Mouse (Mus musculus): ENCODE data around the gene Sirt6.

The Sirt6 gene

GRCm38 (mm10) chr10:81626994-81627835, at the start of gene Sirt6:
TSS of gene Sirt6 (minus strand) at chr10:81627797.
- peak; percentile 98 for DNase-seq

DNA sequence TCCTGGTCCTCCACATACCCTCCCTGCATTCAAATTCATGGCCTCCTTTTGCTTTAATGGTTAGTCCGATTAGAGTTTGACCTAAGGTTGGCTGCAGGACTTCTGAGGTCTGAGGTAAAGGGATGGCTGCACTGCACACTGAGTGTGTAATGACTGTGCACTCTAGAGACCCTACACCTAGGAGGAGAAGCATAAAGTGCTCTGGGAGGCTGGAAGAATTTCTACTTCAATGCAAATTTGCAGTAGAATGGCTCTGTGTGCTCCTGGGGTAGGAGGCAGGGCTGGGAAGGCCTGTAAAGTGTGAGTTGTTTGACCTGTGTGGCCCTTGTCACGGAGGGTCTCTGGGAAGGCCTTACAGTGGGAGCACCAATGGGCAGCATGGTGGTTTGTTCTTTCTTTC, 28.6 kb upstream of the Sirt6 start:
- no peak for DNase-seq

DNA sequence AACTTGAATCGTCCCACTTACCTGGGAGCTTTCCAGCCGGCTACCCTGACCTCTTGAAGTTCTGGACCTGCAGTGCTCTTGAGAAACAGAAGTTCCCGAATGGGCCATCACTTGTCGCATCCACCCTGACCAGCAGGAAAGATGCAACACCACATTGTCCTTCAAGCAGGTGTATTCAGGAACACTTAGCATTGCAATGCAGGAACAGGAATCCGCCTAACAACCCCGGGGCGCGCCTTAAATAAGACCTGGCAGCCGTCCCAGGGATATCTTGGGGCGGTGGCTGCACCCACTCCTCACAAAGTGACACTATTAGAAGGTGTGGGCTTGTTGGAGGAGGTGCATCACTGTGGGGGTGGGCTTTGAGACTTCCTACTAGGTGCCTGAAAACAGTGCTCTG, 27.6 kb upstream of the Sirt6 start:
- DNase-seq, result no peak

DNA sequence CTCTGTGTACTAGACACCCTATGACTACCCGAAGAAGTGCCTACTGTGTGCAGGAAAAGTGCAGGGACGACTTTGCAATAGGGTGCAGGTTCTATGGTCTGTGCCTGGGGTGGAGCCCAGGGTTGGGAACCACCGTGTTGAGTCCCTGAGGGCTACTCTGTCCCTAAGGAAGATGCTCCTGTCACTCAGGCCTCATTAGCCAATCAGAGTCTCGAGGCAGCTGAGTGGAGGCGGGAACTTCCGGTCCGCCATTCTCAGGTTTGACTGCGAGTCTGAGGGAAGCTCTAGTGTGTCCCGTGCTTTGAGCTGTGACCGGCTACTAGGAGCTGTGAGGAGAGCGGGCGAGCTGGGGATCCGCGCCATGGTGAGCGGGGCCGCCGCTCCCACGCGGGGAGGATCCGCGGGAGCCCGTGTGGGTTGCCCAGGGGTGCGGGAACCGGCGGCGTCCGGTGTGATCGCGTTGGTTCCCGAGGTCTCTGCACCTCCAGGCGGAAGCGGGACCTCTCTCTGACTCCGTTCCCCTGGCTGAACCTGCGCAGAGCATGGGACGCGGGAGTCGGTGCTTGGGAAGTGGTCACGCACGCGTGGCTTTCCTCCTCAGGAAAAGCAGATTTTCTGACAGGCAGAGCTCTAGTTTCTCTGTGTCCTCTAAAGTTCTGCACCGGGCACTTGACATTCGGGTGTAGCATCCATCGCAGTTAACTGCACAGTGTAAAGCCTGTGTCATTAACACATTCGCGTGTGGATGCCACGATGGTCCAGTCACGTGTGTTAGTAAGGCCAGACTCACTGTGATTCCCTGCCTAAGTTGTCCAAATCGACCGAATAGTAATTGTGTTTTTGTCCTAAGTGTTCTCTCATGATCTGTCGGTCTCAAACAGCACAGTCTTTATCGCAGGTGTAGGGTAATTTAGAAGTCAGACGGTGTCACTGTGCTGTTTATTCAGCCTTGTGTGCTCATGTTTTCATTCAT, 21.5 kb upstream of the Sirt6 start, which contains the start of gene Gm10778:
TSS of gene Gm10778 (plus strand) at position 257 of the 973 bp plus-strand sequence.
- peak; percentile 90 for DNase-seq

DNA sequence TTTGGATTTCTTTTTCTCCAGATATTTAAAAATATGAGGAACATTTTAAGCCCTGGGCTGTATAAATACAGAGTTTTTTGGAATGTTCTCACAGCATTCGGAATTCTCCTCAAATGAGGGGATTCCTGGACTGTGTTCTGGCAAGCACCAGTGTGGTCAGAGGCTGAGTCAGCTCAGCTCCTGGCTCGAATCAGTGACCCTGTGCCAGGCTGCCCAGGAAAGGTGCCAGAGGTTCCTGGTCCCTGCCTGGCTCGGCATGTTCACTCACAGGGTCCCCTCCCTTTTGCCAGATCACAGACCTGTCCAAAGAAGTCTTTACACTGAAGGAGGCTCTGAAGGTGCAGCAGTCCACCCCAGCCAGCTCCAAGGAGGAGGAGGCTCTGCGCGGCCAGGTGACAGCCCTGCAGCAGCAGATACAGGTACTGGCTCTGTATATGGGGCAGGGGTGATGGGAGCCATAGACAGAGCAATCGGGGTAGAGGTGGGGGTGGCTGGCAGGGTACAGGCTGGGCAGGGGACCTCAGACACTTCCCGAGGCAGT, 18.5 kb upstream of the Sirt6 start:
- peak; percentile 61 for DNase-seq

DNA sequence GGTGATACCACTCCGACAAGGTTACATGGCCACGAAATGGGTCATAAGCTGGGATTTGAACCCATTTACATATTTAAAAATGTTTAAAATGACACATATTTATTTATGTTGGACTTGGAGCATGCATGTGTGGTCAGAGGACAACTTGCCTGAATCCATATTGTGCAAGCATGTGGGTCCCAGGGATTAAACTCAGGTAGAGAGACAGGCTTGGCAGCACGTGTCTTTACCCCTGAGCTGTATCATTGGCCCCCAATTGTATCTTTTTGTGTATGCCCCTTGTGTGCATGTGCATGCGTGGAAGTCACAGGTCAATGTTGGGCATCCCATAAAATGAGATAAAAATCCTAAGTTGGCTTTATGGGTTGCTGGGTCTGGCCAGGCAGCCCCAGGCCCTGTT, 17.8 kb upstream of the Sirt6 start:
- peak; percentile 25 for DNase-seq

DNA sequence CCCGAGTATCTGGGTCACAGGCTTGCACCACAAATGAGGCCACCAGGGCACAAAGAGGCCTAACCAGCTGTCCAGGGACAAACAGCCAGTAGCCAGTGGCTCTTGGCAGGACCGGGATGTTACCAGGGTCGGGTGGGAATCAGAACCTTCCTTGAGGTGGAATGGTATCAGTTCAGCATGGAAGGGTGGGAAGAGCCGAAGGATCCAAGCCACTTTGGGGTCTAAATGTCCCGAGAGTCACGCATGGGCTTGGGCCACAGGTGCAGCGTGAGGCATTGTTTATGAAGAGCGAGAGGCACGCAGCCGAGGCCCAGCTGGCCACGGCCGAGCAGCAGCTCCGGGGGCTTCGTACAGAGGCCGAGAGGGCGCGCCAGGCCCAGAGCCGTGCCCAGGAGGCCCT, 17.1 kb upstream of the Sirt6 start:
- peak; percentile 62 for DNase-seq

DNA sequence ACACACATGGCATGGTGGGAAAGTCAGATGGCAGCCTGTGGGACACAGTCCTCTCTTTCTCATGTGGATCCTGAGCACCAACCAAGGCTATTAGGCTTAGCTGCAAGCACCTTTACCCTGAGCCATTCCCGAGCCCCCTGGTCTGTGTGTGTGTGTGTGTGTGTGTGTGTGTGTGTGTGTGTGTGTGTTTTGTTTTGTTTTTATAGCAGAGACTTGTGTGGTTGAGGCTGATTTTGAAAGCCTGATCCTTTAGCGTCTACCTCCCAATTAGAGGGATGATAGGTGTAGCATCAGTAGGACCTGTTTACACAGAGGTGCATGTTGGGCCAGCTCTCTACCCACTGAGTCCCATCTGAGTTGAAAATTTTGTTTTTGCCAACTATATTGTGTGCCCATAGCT, 16.6 kb upstream of the Sirt6 start:
- DNase-seq, result no peak

- DNase-seq, result peak; percentile 99
Observed at GRCm38 (mm10) chr10:81643449-81644055, 16.0 kb upstream of the Sirt6 start.

GRCm38 (mm10) chr10:81642648-81643448, 15.3 kb upstream of the Sirt6 start:
- DNase-seq, result no peak

GRCm38 (mm10) chr10:81641978-81642647, 14.5 kb upstream of the Sirt6 start:
- DNase-seq, result peak; percentile 78

DNA sequence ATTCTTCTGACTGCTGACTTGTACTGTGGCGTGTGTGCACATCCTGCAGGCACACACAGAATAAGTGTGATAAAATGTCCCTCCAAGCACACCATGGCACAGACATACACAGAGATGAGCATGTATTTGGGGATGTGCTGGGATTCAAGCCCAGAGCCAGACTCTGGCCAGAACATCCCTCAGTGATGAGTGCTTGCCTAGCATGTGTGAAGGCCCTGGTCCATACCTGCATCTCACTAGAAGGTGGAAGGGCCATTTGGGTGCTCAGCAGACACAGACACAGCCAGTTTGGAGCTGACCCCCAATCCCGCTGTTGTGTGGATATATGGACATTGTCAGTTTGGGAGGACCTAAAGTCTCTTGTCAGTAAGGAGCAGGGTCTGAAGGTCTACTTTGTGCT, 14.0 kb upstream of the Sirt6 start:
- DNase-seq, result peak; percentile 42

DNA sequence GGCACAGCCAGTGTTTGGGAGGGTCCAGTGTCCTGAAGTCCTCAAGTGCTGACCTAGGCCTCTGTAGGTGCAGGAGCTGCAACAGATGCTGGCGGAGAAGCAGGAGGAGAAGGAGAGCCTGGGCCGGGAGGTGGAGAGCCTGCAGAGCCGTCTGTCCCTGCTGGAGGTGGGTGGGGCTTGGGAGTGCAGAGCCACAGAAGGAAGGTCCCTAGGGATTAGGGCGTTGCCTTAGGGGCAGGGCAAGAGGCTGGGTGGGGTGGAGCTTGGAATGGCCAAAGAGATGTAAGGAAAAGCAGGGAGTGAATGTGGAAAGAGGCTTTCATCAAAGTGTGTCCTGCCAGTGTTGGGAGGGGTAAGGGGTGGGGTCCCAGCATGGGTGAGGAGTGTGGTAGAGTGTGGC, 13.2 kb upstream of the Sirt6 start:
- peak; percentile 68 for DNase-seq

DNA sequence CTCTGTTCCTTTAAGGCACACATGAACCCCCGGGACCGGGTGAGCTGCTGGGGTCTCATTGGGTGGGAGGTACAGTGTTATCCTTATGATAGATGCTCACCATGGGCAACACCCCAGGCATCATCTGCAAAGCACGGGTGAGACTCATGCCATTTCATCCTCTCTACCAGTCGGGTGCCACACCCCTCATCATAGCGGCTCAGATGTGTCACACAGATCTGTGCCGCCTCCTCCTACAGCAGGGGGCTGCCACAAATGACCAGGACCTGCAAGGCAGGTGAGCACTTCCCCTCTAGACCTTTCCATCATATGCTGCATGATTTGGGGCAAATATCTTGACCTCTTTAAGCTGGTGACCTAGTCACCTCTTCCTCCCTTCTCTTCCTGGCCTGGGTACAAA, 10.5 kb upstream of the Sirt6 start:
- peak; percentile 33 for DNase-seq

DNA sequence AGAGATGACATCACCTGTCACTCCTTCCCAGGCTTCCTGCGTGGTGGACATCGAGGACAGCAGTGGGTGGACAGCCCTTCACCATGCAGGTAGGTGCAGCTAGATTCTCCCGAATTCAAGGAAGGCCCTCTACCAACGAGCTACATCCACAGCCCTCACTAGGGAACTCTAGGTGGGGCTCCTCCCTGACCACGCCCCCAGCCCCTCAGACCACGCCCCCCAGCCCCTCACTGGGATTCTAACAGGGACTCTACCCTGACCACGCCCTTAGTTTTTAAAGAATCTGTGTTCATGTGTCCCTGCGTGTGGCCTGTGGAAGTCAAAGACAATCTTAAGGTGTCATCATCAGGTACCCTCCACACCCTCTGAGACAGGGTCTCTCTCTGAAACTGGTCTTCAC, 8.7 kb upstream of the Sirt6 start:
- peak; percentile 4 for DNase-seq

GRCm38 (mm10) chr10:81633253-81634099, 5.9 kb upstream of the Sirt6 start:
- peak; percentile 88 for DNase-seq

GRCm38 (mm10) chr10:81628390-81628789, 793 bp upstream of the Sirt6 start, which contains the start of gene Ankrd24:
TSS of gene Ankrd24 (plus strand) at chr10:81628540.
- peak; percentile 73 for DNase-seq

GRCm38 (mm10) chr10:81627836-81628220, 231 bp upstream of the Sirt6 start:
- DNase-seq, result peak; percentile 78

DNA sequence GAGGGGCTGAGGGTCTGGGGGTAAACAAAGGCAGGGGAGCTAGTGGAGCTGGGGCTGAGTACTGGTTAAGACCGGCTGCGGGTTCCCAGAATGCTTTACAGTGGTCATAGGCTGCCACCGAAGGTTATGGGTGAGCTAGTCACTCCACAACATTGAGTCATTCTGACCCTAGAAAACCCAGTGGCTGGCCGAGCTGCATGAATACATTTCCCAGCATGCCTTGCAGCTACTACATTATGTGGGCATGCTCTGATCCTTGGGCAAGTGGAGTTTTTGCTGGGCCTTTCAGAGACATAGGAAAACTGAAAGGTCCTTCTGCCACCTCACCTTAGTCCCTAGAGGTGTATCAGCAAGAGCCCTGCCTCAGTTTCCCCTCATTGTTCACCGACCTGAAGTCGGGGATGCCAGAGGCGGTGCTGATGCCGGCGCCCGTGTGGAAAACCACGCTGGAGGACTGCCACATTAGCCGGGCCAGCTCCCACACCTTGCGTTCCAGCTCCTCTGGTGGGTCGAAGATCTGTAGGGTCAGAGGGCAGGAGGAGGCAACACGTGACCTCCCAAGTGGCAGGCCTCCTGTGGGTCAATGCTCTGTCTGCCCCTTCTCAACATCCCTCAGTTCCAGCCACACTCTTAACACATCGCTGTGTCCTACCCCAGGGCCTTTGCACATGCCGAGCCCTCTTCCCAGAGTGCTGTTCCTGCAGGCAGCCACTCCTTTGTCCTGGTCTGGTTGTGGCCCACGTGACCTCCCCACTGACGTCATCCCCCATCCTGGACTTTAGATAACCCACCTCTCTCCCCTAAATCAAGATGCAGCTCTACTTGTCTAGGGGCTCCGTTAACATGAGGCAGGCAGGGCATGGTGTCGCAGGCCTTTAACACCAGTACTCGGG, 1.2 kb downstream of the Sirt6 start:
- peak; percentile 72 for DNase-seq

Data from cerebellum, adult 9-11 months (tissue).